Mouse (Mus musculus) erythroblast, embryonic 14.5 days (primary cell): ENCODE data around the gene Ect2. TPM values are rescaled to one million over a fixed set of nuclear protein-coding genes. Genes with fewer than 3 reads are reported as not detected.
A peak's percentile ranks its signal among the peaks of the same experiment; 100 is the strongest.

Source experiments
- H3K27me3 ChIP-seq: 2 replicates; pipeline ENCODE4 v1.6.1; 2012; ENCODE audit warnings: inconsistent platforms; ENCODE audit not compliant: control insufficient read depth
- H3K36me3 ChIP-seq: 2 replicates; pipeline ENCODE4 v1.6.1; 2012; ENCODE audit warnings: mild to moderate bottlenecking, inconsistent platforms; ENCODE audit not compliant: control insufficient read depth
- H3K4me1 ChIP-seq: 2 replicates; pipeline ENCODE4 v1.6.1; 2012; ENCODE audit warnings: inconsistent platforms; ENCODE audit not compliant: control insufficient read depth
- H3K4me3 ChIP-seq: replicated peaks from 2 replicates; pipeline ENCODE3; 2012; ENCODE audit warnings: moderate library complexity, mild to moderate bottlenecking, inconsistent platforms
- H3K9me3 ChIP-seq: 2 replicates; pipeline ENCODE4 v1.6.1; 2012; ENCODE audit warnings: low read length, inconsistent platforms, mixed read lengths; ENCODE audit not compliant: control insufficient read depth
- GATA1 ChIP-seq: IDR thresholded peaks from 2 replicates; pipeline ENCODE4 v1.6.1; 2012; ENCODE audit warnings: low read length, inconsistent platforms, mixed read lengths
- TAL1 ChIP-seq: IDR thresholded peaks from 3 replicates; pipeline ENCODE4 v1.6.1; 2012; ENCODE audit warnings: low read length, inconsistent platforms, mixed read lengths
- polyA plus RNA-seq: library from polyadenylated mRNA; stranded (reverse); fragments of >175 nt; gene quantifications from 2 replicates; pipeline ENCODE4 v1.2.3, GENCODE M21; 2012

The Ect2 gene
- polyA plus RNA-seq = 0.15 and 0.46 TPM in 2 replicates

DNA sequence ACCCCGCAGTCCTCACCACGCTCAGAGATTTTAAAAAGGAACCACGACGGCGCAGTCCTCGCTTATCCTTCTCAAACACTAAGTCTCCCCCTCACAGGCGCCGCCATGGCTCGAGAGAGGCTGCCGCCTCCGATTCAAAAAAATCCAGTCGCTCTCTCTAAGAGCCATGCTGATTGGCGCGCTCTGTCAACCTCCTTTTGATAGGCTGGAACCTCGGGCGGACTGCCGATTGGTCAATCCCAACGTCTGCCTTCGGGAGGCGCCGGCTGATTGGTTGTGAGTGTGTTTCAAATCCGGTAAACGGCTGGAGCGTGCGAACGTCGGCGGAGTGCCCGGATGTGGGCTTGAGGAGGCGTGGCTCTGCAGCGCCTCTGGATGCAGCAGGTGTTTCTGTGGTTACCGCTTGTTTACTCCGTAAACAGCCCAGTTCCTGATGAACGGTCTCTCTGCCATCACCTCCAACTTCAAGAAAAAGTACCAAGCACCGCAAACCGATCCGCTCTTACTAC lies at the start of gene Ect2:
Gene Ect2 (minus strand): TSS at position 178 of the 509 bp plus-strand sequence.
- Histone ChIP-seq H3K36me3 (peaks cover 30% of the 10 kb centered on the region), H3K4me3 (peak within 1 kb of the TSS; percentile 100), H3K9me3 (no peaks in the 10 kb centered on the region), H3K27me3 (no peaks in the 10 kb centered on the region), H3K4me1 (peaks cover 32% of the 10 kb centered on the region)
- TF ChIP-seq GATA1 (no peak), TAL1 (no peak)

DNA sequence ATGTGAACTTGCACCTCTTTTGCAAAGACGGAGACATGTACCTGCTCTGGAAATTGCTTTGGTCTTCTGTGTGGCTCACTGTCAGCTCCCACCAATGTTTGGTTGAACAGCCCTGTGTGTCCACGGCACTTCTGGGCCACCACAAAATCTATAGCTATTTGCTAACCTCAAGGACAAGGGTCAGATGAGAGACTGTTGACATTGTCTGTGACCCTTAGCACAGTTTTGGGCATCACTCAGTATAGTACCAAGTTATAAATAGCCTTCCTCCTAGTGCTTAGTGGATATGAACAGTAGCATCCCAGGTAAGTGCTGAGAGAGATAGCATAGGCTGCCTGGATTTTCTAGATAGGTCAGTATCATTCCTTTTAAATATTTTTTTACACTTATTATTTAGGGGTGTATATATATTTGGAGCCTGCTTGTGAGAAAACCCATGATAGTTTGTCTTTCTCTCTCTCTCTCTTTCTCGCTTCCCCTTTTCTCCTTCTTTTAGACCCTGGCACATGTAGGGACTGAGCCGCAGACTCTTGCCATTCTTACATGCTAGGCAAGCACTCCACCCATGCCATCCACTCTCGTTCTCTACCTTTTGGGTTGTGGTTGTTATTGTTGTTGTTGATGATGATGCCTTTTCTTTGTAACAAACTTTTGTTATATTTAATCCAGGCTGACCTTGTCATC lies 48.2 kb upstream of the Ect2 start:
- Histone ChIP-seq H3K4me1 (no peaks in the 10 kb centered on the region), H3K9me3 (no peaks in the 10 kb centered on the region), H3K36me3 (no peaks in the 10 kb centered on the region), H3K27me3 (no peaks in the 10 kb centered on the region), H3K4me3 (no peak overlapping the region)
- TF ChIP-seq GATA1 (no peak), TAL1 (no peak)

DNA sequence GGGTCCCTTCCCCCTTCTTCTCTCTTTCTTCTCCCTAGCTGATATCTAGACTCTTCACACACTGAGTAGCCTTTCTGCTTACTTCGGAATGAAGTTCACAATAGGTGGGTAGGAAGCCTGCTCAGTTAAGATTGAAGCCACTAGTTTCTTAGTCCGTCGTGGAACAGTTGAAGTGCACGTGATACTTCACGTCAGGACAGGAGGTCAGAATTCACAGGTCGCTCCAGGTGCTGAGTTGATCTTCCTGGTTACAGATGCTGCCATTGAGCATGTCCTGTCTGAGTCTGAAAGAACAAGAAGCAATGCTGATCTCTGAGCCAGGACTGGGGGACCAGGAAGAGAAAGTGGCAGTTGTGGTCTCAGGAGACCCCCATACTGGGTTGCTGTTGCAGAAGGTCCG lies 45.4 kb upstream of the Ect2 start:
- Histone ChIP-seq H3K9me3 (no peaks in the 10 kb centered on the region), H3K36me3 (no peaks in the 10 kb centered on the region), H3K27me3 (no peaks in the 10 kb centered on the region), H3K4me3 (no peak overlapping the region), H3K4me1 (peaks cover 2% of the 10 kb centered on the region; the same call in 1 of the 2 replicates)
- TF ChIP-seq TAL1 (no peak), GATA1 (no peak)

DNA sequence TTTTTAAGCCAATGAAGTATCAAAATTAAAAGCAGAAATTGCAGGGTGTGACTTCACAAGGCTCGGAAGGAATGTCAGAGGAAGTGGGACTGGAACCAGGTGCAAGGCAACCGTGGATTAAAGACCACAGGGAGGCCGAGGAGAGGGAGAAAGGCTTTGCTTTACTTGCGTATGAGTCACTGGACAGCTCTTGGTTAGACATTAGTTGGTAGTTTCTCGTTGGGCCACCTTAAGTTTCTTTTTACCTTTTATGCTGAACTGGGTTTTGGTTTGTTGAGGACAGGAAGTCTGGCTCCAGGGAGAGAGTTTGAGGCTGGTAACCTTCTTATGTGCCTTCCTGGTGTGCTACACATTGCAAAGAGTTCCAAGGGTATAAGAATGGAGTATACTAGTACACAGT lies 44.1 kb upstream of the Ect2 start:
- TF ChIP-seq GATA1 (no peak), TAL1 (no peak)
- no peaks in the 10 kb centered on the region for H3K9me3 ChIP-seq

DNA sequence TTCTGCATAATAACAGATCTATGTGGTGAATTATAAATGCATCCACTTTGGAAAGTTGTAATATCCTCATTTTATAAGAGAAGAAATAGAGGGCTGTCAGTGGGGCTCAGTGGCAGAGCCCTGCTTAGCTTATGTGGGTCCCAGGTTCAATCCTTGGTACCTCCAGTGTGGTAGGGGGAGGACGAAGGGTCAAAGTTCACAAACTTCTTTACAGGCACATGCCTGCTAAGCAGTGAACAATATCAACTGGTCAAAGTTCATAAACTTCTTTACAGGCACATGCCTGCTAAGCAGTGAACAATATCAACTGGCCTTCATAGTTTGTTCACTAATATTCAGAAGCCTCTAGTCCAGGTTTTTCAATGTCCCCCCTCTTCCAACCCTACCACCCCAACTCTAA lies 42.9 kb upstream of the Ect2 start:
- no peaks in the 10 kb centered on the region for H3K36me3 ChIP-seq
- TF ChIP-seq GATA1 (no peak), TAL1 (no peak)
- H3K27me3 ChIP-seq = no peaks in the 10 kb centered on the region
- H3K9me3 ChIP-seq = no peaks in the 10 kb centered on the region
- H3K4me1 ChIP-seq = peaks cover 5% of the 10 kb centered on the region; the same call in 1 of the 2 replicates
- no peak overlapping the region for H3K4me3 ChIP-seq

More for the DNA sequence above, 44.1 kb upstream of the Ect2 start:
- H3K36me3 ChIP-seq = no peaks in the 10 kb centered on the region
- no peak overlapping the region for H3K4me3 ChIP-seq
- H3K4me1 ChIP-seq = peaks cover 5% of the 10 kb centered on the region; the same call in 1 of the 2 replicates
- no peaks in the 10 kb centered on the region for H3K27me3 ChIP-seq

DNA sequence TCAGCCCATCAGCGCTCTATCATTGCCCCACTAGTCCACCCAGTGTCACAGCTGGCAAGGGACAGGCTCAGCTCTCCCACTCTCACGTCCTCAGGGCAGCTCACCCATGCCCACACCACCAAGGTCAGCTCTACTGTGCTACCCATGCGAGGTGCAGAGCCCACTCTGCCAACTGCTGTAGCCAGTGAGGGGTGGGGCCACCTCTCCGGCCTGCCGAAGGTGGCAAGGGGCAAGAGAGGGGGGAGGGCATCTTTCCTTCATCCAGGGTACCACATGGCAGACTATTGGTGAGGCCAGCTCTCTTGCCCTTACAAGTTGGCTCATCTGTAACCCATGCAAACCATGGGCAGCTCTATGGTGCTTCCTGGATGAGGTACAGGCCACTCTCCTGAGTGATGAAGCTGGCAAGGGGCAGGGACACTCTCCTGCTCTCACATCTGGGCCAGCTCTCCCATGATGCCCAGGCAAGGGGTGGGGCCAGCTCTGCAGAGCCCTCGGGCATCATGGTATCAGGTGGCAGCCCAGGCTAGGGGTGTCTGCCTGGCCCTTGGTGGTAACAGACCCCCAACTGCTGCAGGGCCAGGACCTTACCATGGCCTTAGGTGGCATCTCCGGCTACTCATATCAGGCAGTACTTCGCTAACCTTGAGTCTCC lies 42.0 kb upstream of the Ect2 start:
- Histone ChIP-seq H3K4me3 (no peak overlapping the region), H3K27me3 (no peaks in the 10 kb centered on the region), H3K9me3 (no peaks in the 10 kb centered on the region), H3K4me1 (peaks cover 5% of the 10 kb centered on the region; the same call in 1 of the 2 replicates), H3K36me3 (no peaks in the 10 kb centered on the region)
- TF ChIP-seq GATA1 (no peak), TAL1 (no peak)

DNA sequence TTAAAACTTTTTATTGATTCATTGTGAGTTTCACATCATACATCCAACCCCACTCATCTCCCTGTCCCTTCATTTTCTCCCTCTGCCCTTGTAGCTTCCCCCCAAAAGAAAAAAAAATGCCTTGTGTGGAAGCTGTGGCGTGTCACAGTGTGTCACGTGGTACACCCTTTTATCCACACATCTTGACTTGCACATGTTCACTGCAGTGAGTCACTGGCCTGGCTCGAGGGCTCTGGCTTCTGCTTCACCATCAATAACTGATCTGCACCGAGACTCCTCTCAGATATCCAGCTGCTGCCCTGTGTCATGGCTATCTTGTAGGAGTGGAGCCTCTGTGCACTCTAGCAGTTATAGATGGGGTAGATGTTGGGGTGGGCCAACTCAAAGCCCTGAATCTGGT lies 41.5 kb upstream of the Ect2 start:
- no peak overlapping the region for H3K4me3 ChIP-seq
- peaks cover 5% of the 10 kb centered on the region; the same call in 1 of the 2 replicates for H3K4me1 ChIP-seq
- TF ChIP-seq GATA1 (no peak), TAL1 (no peak)
- no peaks in the 10 kb centered on the region for H3K36me3 ChIP-seq
- no peaks in the 10 kb centered on the region for H3K9me3 ChIP-seq
- no peaks in the 10 kb centered on the region for H3K27me3 ChIP-seq

DNA sequence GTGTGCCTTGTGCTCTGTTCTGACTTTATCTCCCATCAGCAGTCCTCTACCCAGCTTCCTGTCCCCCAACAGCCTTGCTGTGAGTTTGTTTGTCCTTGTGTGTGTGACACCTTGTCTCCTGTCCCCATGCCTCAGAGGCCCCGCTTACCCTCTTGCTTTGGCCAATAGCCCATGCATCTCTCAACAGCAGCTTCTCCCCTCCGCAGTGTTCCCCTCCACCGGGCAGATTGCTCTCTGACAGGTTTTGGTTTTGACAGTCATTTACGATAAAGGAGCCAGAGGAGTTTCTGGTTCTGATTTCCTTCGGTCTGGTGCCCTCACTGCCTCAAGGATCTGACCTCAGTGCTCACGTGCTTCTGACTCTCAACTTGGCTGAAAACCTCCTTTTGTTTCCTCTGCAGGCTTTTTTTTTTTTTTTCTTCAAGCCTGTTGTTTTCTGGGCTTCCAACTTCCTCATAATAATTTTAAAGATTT lies 40.2 kb upstream of the Ect2 start:
- Histone ChIP-seq H3K27me3 (no peaks in the 10 kb centered on the region), H3K9me3 (no peaks in the 10 kb centered on the region), H3K4me1 (peaks cover 5% of the 10 kb centered on the region; the same call in 1 of the 2 replicates), H3K4me3 (no peak overlapping the region), H3K36me3 (no peaks in the 10 kb centered on the region)
- TF ChIP-seq GATA1 = no peak
- TF ChIP-seq TAL1 = no peak

DNA sequence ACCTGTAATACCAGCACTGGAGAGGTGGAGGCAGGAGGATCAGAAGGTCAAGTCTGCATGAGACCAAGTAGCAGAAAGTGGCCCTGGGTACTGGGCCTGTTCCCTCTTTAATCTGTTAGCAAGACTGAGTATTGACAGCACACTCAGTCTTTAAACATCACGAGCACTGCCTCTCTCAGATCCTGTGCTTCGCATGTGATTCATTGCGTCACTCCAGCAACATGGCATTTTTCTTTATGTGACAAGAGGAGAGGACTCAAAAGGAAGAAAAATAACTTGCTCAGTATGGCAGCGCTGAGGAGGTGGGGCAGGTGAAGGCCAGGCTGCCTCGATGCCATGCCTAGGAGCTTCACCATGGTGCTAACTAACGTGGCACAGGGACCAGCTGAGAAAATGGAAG lies 38.2 kb upstream of the Ect2 start:
- H3K4me3 ChIP-seq = no peak overlapping the region
- H3K9me3 ChIP-seq = no peaks in the 10 kb centered on the region
- H3K27me3 ChIP-seq = no peaks in the 10 kb centered on the region
- TF ChIP-seq TAL1 (no peak), GATA1 (no peak)
- peaks cover 5% of the 10 kb centered on the region; the same call in 1 of the 2 replicates for H3K4me1 ChIP-seq
- H3K36me3 ChIP-seq = no peaks in the 10 kb centered on the region
